Mouse (Mus musculus) heart, adult 9 months (tissue): Measurements from ENCODE around the gene Smpd3.
A peak's percentile ranks its signal among the peaks of the same experiment; 100 is the strongest.
"Not testable (repeated sequence)": the region's sequence is repeated elsewhere in the genome, so short reads cannot be mapped to it uniquely, and the experiment has no call there.

Experiments used
- DNase-seq, 2 experiments: peaks; one replicate each; pipeline ENCODE4 v3.0.0; 2022; ENCODE audit warnings: low spot score in 2 of 2

The Smpd3 gene

DNA sequence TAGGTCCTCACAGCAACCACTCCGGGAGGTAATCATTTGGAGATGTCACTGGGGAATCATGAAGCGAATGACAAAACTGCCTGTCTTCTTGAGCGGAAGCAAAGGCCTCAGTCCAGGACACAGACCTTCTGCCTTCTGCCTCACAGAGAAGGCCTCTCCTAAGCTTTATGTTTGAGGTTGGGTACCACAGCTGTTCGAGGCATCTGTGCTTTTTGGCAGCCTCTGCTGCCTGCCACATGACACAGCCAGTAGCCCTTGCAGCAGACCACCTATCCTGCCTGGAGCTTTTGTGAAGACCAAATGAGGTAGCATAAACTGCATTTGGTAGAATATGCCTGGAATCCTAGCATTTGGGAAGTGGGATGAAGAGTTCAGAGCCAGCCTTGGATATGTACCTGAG lies 11.2 kb downstream of the Smpd3 start:
- DNase-seq, result no peak

DNA sequence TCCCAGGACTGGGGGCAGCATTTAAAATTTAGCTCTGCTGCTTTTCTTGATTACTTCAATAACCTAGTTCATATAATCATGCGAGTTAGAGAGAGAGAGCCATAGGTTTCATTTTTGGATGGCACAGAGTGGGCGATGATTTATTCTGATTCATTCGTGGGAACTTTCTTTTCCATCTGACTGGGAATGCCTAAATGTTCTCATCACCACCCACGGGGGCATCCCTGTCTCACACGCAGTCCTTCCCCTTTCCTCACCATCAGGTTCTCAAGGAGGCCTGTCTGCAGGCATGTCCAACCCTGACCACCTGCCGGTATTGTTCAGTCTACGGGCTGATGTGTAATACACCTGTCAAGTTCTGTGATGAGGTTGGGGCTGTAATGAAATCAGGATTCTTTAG lies 16.4 kb downstream of the Smpd3 start:
- no peak for DNase-seq

DNA sequence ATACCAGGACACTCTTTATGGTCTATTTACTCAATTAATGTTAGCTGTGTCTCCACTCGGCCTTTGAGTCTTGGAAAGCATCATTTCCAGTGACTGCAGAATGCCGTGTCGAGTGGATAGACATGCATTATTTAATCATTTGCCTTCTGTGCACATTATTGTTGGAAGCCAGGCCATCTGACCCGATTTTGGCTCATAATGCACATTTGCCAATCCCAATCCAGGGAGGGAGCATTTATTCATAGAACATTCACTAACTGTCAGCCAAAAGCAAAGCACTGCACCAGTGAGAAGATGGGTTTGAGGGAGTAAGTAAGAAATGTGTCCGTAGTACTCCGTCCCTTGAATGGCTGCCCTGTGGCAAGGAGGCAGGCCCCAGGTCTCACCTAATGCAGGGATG lies 17.8 kb downstream of the Smpd3 start:
- DNase-seq, result no peak

DNA sequence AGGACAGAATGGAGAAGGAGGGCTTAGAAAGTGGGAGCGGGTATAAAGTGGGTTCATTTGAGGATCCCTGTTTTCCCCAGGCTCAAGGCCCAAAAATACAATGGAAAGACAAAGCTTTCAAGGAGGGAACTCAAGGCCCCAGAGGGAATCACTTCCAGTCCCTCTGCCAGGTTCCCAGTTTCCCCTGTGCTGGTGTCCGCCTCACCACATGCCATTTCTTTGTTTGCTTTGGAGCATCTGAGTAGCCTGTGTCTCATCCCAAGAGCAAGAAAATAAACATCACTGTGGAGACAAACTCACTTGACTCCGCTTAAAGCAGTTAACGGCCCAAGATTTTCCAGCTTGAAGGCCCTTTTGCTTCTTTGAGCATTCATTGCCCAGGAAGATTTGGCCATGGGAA lies 20.7 kb downstream of the Smpd3 start:
- no peak for DNase-seq

DNA sequence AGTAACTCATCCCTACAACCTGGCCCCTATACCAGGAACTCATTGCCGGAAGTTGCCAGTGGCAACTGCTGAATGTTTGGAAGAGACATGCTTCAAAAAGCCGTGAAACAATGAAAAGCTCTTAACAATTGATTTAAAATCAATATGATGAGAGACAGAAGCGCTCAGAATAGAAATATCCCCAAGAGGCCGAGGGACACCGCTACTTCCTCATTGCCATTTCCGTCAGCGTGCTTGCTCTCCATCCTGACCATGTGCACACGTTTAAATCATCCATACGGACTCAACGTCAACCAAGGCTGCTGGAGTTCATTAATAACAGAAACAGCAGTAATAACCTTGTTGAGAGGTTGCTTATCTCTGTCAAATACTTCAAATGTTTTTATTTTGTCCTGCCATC lies 21.3 kb downstream of the Smpd3 start:
- no peak for DNase-seq

DNA sequence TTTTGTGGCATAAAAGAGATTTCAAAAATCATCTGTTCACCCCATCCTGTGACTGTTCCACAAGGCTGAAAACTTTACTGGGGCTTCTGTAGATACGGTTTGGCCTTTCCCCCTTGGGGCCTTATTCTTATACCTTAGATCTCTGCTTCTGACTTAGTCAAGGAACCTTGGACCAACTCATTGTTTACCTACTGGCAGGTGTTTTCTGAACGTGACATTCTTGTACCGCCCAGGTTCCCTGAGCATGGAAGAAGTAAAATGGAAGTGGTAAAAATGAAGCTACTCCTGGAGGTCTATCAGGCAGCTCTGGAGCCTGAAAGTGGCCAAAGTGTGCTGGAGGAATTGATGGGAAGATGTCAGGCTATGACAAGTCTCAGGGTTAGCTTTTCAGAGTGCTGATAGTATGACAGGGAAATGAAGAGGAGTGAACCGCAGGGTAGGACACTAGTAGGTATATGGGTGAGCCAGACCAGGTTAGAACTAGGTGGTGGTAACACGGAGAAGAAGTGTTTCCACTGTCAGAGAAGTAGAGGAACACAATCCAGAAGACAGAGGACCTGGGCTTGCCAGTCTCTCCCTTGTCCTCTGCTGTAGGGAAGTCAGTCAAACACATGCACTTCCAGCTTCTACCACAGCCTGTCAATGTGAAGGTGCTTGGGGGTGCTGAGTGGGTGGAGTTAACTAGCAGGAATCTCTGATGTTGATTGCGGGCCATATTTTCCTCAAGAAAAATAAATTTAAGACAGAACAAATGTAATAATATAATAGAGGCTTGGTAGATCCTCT lies 22.2 kb downstream of the Smpd3 start:
- DNase-seq, result no peak

DNA sequence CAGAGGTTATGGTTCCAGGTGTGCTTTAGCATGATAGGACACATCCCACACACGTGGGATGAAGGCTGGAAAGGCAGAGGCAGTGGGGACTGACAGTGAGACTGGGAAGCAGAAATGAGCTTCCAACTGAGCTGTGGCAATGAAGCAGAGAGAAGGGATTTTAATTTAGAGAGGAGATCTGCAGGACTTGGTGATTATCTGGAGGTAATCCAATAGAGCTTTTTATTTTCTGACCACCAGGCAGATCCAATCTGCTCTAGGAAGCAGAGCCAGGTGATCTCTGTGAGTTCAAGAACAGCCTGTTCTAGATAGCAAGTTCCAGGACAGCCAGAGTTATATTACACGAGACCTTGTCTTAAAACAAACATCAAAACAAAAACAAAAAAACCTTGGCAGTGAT lies 24.0 kb downstream of the Smpd3 start:
- DNase-seq, result no peak

DNA sequence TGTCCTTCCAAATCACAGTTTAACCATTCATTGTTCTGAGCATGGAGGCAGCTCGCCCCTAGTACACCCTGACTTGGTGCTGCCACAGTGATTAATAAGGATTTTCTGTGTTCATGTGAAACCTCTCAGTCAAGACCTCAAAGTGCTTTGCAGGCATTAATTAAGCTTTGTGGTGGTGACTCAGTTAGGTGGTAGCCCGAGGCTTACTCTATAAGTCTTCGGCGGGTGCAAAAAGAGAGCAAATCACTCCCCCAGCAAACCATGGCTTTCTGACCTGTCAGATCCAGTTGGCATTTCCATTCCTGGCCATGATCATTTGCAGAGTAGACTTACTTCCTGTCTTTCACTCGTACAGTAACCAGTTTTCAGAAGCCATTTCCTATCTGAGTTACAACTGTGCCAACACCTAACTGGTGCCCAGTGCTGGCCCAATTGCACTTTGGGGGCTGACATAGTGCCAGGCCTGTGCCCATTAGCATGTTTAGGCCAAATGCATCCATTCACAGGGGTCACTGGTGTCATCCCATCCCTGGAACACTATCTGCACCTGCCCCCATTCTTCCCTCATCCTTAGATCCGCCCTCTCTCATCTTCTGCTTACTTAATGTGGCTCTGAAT lies 24.6 kb downstream of the Smpd3 start:
- no peak for DNase-seq

DNA sequence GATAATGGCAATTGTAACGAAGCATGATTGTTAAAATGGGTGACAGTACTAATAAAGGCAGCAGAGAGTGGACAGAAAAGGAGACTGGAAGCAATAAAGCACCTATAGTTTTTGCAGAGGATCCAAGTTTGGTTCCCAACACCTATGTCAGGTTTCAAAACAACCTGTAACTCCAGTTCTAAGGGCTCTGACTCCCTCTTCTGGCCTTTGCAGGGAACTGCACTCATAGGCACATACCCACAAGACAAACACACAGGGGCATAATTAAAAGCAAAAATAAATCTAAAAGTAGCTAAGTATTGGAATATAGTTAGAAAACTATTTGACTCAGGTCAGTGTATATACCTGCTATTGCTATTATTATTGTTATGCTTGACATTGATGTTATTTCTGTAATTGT lies 25.8 kb downstream of the Smpd3 start:
- no peak for DNase-seq

DNA sequence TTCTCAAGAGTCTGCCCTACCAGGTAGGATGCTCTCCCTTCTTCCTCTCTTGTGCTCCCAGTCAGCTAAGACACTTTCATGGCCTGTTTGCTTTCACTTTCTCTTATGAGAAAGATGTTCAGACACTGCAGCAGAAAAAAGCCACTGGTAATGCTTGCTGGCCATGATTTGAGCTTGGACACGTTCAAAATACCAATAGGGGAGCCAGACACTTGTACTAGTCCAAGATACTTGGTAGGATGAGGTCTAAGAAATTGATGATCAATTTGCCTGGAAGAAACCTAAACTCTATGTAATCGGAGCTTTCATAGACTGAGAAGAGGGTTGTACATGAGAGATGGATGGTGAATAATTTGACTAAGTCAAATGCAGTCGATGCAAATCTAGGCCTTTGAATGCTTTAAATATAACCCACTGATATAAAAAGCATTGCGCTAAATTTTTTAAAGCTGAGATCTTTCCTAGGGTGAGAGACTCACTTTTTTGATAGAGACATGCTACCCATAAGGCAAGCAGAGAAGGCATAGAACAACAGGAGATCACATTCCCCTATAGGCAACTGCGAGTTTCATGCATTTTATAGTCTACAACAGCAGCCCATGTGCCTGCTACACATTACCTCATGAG lies 27.6 kb downstream of the Smpd3 start:
- DNase-seq, result no peak

DNA sequence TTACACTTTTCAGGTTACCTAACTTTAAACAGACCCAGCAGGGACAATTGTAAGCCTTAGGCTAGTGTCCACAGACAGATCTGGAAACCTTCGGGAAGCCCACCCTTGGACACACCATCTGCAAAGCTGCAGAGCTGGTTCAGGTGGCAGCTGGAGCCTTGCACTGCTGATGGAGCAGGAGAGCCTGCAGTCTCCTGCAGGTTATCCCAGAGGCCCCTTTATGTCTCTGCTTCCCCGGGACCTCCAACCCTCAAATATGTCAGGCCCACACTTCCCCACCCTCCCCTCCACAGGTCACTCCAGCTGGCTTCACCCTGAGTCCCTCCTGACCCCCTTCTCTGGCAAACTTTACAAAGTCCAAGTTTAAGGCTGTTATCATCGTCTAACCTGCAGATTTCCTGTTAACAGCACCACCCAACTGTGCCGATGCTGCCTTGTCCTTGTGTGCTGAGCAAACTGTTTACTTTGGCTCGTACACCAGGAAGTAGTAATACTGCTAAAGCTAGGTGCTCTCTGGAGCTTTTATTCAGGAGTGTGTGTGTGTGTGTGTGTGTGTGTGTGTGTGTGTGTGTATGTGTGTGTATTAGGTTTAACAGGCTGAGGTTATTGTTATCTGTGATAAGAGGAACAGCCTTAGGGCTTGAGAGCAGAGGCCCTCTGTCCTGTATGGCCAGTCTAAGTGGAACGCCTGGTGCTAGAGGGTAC lies 29.6 kb downstream of the Smpd3 start:
- peak; percentile 65 to 79 for DNase-seq

DNA sequence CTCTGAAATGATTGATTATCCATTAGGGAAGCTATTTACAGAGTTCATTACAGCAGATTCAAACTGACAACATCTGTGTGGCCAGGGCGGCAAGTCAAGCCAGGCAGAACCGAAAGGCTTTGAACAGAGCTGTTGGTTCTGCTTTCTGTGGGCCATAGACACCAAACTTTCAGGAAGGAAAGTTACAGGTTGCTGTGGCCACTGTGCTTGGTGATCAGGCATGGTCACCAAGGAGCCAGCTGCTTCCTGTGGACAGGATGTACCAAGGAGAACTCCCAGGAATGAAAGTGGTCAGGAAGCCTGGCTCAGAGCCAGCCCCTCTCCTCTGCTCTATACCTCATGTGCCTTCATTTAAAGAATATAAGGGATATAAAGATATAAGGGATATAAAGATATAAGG lies 30.2 kb downstream of the Smpd3 start:
- peak; percentile 27 to 61 for DNase-seq

DNA sequence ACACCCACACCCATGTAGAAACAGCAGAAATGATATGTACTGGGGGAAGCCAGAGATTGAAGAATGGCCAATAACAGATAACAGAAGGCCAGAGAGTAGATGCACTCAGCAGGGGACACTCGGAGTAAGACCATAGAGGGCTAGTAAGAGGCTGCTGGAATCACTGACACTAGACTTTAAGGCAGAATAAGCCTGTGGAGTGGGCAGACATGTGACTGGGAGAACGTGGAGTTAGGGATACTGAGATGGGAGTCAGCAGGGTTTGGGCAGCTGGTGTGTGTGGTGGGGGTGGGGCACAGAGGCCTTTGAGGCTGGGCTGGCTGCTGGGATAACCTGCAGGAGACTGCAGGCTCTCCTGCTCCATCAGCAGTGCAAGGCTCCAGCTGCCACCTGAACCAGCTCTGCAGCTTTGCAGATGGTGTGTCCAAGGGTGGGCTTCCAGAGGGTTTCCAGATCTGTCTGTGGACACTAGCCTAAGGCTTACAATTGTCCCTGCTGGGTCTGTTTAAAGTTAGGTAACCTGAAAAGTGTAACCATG lies 31.0 kb downstream of the Smpd3 start:
- DNase-seq, result not testable (repeated sequence)

DNA sequence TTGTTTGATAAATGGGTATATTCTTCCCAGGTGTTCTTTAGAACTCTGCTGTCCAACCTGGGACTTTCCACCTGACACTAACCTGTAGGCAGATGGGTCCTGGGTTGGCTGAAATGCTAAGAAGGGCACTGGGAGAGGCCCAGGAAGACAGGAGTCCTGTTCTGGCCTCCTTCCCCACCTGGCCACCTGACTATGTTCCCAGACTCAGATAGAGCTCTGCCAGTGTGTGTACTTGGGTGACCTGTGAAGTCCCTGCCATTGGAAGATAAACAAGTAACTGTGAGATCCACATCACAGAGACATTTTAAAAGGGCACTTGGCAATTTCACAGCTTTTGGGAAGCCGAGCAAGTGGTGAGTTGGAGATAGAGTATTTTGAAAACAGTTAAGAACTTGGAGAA lies 31.7 kb downstream of the Smpd3 start:
- DNase-seq, result no peak

DNA sequence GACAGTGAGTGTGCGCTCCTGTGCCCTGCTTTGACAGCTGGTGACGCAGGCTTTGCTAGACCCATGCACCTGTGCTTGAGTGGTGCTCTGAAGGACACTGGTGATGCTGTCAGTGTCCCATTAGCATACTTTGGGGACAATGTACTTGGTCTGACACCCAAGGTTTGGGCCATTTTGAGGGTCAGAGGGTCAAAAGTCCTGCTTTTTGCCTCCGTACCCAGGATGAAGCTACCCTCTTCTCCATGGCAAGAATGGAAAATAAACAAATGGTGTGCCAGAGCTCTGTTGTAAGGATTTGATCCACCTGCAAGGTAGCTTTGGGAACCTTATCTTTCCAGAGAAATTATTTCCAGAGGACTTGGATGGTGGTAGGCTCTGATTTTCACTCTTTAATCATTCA lies 32.5 kb downstream of the Smpd3 start:
- no peak for DNase-seq

DNA sequence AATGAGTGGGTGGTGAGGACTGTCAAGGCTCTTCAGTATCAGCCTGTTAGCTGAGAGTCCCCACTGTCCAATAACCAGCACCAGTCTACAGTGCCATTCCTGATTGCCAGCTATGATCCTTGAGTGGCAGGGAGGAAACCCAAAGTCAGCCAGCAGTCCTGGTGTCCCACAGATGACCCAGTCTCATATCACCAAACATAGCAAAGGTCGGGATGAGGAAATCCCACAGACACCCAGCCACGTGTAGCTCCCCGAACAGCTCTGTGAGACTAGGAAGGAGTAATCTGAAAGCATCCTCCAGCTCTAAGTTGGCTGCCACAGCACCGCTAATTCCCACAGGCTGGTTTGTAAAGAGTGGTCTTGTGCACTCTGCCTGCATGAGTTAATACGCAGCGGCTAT lies 33.5 kb downstream of the Smpd3 start:
- no peak for DNase-seq

DNA sequence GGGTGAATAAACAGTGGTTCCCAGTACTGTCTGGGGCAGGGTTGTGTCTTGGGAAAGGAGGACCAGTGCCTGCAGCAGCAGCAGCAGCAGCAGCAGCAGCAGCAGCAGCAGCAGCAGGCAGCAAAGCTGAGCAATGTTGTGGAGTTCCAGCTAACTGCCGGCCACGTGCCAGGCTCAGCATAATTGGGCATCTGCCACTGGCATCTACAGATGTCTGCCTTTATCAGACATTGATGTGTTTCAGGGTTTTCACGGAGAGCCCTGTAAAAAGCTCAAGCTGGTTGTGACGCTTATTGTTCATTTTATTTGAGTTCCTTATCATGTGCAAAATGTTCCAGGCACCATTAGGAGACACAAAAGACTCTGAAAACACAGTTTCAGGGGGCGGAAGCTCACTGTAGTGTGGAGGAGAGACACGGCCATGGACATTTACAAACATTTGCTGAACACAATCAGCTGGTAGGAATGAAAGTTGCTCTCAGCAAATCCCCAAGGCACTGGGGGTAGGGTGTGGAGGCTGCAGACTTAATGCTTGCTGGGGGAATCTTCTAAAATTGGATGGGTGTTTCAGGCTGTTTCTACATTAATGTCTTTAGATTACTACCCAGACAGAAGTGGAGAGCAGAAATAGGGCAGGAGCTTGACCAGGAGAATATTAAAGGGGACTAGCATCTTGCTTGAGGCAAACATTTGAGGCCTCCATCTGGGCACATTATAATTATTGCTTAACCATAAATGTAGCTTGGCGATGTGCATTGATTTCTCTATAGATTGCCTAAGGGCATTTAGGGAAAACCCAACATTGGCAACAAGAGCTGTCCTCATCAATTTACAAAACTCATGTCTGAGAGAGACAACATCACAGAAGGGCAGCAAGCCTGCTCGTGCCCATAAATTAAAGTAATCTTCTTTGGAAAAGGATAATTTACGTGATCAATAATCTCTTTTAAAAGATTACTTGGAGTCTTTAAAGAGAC lies 36.8 kb downstream of the Smpd3 start:
- no peak for DNase-seq

DNA sequence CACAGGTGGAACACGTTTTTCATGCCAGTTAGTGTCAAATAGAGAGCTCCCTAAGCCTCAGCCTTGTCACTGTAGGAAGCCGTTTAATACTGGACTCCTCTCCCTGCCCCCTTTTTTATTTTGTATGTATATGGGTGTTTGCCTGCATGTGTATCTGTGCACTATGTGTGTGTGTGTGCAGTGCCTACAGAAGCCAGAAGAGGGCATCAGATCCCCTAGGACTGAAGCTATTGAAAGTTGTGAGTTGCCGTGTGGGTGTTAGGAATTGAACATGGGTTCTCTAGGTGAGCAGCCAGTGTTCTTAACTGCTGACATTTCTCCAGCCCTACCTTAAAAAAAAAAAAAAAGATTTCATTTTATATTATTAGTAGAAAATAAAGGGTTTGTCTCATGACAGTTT lies 38.1 kb downstream of the Smpd3 start:
- no peak for DNase-seq

DNA sequence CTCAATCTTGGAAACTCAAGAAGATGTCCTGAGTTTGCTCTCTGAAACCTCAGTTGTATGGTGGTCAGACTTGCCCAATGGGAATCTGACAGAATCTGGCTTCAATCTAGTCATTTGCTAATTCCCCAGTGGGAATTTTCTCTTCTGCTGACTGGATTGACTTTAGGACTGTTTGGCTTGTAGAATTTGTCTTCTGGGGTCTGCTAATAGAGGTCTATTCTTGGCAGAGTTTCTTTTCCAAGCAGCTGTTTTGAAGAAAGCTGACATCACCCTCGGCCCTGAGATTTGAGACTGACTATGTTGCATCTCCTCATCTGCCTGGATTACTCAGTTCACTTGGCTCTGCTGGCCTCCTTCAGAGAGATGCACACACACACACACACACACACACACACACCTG lies 38.9 kb downstream of the Smpd3 start:
- peak; percentile 37 to 40 for DNase-seq

DNA sequence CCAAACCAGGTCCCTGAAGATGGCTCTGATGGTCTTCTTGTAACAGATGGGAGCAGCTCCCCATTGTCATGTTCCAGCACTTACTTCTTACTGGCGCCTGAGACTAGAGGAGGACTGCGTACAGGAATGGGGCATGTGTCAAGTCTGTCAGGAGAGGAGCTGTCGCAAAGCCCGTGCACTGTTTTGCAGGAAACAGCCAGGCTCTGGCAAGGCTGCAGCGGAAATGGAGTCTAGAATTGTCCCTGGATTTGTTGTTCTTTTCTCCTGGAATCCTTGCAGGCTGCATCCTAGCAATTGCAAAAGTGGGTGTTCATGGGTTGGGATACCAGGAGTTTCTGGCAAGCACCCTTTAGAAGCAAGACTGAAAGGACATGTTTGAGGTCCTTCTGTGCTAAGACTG lies 39.5 kb downstream of the Smpd3 start:
- peak; percentile 68 to 72 for DNase-seq
